Mouse (Mus musculus): ENCODE measurements at regions not wholly inside any gene's neighbourhood (a gene's known extent, or its start where the extent isn't known, plus 50 kb on each side); places are given as distances from the start of the nearest gene placed in this dataset.

DNA sequence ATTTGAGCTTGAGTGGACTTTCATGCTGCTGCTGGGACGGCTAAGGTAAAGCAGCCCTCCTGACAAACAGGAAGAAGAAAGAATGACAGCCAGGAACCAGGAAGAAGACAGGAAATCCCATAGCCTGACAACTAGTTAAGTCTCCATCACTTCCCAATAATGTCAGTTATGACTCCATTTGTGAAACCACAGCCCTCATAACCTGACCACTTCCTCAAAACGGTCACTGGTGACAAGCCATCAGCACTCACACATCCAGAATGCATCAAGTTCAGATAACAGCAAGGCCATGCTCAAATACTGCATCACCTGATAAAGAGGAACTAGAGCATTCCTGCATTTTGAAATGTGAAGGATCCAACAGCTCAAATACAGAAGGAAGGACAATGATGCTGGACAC lies 288.3 kb downstream of the Zfp706 start:
- DNase-seq: no peak

DNA sequence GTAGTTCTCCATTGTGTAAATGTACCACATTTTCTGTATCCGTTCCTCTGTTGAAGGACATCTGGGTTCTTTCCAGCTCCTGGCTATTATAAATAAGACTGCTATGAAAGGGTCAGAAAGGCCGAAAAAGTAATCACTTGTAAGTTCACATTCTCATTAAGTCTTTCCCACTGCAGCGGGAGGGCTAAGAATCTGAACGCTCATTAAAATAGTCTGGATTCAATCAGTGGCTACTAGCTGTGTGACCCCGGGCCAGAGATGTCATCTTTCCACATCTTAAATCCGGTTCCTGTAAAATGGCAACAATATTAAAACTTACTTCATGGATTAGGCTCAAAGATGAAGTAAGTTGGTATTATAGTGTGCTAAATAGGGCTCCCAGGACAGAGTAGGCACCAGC lies 289.7 kb downstream of the Zfp706 start:
- DNase-seq: peak in 1 of 2 experiments; percentile 43

DNA sequence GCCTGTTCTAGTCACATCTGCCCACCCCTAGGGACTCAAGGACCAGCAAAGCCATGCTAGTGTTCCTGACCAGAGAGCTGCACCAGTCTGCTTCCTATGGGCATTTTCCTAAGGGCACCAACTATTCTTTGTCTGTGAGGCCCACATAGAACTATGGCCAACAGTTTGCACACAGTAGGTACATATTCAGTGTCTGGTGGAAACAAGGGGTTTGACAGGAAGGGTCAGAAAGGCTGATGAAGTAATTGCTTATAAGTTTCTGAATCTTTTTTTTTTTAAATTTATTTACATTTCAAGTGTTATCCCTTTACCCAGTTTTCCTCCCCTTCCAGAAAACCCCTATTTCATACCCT lies 290.9 kb downstream of the Zfp706 start:
- no peak for DNase-seq

DNA sequence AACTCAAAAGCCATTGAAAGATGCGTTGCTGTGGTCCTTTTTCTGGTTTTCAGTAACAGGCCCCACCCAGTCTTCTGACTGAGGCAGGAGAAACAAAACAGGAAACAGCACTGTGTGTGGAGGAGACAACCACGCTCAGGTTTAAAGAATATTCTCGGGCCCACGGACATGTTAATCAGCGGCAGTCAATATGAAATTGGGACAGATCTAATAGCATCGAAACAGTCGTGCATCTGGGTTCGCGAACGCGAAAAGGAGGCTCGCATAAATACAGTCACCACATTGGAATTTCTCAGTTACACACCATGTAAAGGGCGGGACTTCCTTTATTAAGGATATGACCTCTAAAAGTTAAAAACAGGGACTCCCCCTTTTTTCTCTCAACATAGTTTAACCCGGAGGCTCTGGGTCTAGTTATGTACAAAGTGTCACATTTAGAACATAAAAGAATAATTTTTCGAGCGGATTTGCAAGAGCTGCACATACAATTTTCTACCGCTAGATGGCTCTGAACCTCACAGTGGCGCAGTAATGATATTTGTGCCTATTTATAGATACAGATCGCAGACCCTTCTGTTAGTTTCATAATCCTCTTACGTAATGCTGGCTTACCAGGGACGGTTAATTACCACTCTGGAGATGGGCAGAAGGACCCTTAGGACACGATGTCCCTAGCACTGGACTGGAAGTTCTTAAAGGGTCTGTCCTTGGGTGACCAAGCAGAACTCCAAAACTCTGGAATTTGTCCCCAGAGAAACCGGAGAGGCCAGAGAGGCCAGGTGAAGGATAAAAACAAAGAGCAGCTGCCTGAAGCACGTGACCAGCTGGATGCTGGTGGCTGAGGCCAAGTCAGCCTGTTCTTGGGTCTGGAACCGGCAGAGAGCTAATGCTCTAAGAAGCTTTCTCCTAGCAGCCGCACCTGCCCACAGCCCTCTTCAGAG lies 291.6 kb downstream of the Zfp706 start:
- DNase-seq: peak; percentile 91 to 92

DNA sequence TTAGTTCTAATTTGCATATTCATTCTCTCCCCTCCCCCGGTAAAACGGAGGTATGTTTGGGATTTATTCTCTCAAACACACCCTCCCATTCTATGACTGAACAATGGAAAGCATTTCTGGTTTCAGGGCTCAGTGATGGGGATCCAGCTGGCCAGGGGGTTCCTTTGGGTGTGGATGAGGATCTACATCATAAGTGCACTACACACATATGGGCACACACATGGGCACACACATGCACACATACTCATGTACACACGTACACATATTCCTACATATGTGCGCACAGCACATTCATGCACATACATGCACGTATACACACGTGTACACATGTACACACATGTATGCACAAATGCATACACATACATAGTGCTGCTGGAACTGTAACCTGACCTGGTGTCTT lies 292.4 kb downstream of the Zfp706 start:
- DNase-seq: no peak

DNA sequence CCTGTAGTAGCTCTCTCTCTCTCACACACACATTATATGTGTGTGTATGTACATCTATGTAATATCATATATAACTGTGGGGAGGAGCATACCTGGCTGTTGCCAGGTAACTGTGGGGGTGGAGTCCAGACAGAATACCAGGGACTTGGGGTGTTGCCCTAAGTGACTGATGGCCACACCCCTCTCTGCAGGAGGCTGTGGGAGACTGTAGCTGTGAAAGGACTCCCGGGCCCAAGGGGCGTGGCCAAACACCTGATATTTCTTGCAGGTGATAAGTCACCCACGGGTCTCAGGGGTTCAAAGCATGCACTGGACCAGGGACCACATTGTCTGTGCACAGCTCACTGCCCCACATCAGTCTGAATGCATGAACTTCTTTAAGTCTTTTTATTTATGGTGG lies 297.8 kb downstream of the Zfp706 start:
- no peak for DNase-seq

DNA sequence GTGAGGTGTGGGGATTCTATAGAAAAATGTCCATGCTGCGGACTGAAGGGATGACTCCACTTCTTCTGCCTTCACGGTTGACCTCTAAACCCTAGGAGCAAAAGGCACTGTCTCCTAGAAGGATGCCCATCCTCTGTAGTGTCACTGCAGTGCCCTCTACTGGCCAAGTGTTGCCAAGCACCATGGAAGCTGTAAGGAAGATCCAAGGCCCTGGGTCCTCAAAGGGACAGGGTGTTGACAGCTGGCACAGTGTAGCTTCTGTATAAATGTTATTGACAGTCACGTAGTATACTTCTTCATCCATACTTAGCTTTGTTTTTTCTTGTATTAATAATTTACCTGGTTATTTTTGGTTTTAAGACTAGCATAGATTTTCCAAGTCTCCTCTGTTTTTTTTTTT lies 299.1 kb downstream of the Zfp706 start:
- peak; percentile 64 to 89 for DNase-seq

DNA sequence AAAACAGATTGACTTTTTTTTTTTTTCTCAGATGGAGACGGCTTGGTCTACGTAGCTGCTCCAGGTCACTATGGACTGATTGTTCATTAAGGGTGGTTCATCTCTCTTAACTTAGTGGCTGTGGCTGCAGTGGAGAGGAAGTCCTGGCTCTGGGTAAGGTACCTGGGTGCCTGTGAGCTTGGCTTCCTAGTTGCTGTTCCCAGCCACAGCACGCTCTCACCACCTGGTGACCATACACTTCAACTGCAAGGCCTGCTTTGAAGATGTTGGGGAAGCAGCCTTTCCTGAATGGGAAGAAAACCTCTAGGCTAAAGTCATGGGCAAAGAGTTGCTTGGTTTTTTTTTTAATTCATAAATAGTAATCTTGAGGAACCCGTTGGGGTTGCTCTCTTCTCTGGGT lies 301.6 kb downstream of the Zfp706 start:
- DNase-seq: peak; percentile 60 to 74

DNA sequence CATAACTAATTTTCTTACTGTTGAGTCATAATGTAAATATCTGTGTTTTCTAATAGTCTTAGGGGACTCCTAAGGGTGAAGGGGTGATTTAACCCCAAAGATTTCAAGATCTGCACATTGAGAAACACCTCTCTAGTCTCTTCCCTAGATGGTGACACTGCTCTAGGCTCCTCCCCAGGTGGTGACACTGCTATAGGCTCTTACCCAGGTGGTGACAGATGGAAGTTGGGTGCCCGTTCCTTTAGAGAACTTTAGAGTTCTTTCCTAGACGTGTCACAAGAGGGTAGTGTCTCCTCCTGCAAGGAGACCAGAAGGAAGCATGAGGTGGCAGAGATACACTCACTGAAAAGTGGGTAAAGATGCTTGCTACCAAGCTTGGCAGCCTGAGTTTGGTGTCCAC lies 302.2 kb downstream of the Zfp706 start:
- no peak for DNase-seq

DNA sequence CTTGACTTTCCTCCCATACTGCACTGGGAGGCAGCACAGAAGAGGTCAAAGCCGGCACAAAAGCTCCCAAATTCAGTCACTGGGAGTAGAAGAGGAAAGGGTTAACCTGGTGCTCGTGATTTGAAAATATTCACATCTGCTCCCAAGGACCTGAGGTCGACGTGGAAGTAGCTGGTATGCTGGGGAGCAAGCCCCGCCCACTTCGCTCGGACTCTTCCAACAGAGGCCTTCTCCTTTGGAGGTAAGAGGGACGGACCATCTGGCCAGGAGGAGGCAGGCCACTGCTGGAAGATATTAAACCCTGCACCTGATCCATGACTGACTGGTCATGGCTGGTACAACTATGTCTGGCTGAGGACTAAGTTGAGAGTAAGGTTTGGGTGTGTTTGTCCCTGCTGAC lies 305.7 kb downstream of the Zfp706 start:
- DNase-seq: no peak

DNA sequence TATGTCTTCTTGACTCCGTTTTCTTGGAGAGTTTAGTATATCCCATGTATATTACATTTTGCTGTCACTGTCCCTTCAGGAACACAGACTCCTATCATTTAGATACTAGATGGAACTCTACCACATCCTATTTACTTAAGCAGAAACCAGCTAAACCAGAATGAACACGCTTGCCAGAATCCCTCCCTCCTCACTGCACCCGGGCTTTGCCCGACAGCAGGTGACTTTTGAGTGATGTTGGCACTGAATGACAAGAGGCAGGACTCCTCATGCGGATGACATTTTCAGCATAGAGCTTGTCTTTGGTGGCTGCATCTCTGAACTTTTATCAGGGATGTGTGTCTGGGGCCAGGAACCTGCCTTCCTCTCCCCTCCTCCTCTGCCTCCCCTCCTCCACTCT lies 307.4 kb downstream of the Zfp706 start:
- no peak for DNase-seq

DNA sequence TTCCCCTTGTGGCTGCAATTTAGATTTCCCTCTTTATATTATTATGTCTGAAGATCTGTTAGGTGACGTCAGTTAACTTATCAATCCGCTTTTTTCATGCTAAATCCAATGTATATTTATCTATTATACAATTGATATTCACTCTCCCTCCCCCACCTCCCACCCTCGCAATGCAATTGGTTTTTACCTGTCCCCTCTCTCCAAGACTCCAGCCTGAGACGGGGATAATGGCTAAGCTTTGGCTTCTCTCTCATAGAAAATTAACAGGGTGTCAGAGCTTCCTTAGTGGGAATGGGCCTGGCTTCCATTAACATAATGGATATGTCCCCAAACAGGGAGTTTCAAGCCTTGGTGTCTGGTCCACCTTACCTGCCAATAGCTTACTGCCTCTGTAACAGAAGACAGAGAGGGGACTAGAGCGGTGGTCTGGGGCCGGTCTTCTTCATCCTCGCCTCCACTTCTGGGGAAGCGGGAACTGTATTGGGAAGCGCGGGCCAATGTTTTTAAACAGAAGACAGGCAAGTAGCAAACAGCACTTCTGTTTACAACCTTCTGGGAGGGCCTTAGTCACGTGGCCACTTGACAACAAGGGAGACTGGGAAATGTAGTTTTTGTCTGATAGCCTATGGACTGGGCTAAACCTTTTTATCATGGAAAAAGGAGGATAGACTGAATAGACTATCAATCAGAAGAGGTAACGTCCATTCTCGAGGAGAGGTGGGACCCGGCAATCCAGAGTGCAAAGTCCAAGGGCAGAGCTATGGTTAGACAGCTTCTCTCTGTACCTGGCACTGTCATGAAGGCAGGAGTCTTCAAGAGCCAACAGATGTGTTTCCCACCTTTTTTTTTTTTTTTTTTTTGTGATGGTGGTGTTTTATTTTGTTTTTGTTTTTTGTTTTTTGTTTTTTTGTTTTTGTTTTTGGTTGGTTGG lies 312.1 kb downstream of the Zfp706 start:
- DNase-seq: peak; percentile 44 to 62

DNA sequence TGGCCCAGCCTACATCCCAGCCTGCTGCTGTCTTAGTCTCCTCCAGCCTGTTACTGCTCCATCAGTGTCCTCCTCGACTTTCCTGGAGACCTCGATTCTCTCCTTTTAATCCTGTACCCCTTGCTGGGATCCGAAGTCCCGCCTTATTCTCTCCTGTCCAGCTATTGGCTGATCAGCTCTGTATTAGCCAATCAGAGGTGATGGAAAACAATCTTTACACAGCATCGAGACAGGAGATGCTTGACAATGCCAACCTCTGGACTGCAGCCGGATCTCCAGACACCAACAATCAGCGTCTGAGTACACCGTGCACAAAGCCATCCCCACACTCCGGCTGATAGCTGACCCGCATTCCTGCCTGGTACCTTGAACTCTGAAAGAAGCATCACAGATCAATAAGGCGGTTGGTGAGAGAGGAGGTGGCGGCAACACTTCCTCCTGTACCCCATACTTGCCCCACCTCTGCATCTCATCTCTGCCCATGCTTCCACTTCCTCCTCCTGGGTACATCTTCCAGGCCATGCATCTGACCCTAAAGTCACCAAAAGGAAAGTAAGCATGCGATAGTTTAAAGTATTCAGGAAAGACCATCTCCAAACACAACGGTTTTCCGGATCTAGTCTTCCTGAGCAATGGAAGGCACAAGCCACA lies 316.4 kb downstream of the Zfp706 start:
- no peak for DNase-seq

DNA sequence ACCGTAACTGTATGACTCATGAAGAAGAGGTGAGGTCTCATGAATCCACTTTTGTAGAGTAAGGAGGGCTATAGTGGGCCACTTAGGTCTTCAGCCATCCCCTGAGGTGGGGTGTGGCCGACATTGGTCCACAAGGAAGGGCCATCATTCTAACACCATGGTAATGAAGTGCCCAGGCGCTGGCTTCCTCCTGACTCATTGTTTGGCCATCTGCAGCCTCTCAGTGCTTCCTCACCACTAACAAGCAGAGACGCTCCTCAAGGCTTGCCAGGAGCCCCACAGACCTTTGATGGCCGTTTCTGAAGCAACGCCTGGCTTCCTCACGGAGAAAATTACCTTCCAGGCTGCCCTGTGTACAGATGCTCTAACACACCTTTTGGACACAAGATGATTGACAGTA lies 317.7 kb downstream of the Zfp706 start:
- DNase-seq: no peak

DNA sequence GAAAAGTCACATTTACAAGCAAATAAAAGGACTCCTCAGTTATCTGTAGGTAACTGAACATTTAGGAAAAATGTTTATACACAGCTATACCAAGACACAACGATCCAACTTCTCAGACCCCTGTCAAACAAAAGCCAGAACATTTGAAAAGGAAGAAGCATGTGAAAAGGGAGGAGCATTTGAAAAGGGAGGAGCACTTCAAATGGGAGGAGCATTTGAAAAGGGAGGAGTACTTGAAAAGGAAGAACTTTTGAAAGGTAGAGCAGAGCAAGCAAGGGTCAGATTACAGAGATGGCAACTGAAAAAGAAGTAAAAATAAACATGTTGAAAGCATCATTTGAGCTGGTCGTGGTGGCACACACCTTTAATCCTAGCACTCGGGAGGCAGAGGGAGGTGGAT lies 318.3 kb downstream of the Zfp706 start:
- DNase-seq: no peak

DNA sequence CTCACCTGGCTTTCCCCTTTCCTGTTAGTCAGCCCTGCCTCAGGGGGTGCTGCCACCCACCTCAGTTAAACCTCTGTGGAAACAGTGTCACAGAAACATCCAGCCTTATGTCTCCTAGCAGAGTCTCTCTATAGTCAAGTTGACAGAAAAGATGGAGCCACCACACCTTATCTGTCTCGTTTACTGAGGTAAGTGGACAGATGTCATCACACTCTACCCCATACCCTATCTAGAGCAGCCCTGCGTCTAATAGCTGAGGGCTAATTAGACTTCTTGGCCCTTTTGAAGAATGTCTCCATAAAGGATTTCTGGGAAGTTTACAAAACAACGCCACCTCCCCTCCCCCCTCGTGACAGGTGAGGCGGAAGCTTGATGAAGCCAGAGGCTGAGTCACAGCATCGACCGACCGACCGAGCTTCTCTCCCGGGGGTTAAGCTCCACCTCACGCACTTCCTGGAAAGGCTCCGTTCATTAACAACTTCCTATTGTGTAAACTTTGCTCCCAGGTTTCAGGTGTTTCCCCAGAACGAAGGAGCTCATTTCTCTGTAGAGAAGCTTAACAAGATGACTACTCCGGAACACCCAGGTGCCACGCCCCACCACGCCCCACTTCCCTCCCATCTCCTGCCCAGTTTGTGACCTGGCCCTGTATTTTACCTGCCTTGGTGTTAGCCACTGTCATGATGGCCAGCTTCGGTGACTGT lies 319.4 kb downstream of the Zfp706 start:
- DNase-seq: no peak

DNA sequence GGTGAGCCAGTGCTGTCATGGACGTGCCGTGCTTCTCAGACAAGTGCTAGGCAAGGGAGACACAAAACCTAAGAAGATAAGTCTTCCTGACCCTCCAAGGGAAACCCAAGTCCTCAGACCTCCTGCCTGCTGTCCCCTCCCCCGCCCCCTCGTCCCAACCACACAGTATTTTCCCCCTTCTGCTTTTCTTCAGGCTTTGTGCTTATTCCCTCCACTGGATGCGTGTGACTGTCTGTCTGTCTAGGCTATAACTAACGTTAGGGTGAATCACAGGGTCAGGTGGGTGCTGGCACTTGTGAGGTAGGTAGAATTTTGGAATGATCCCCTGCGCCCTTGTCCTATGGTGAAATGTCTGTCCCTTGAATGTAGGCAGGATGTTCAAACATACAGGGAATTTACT lies 322.9 kb downstream of the Zfp706 start:
- DNase-seq: no peak

DNA sequence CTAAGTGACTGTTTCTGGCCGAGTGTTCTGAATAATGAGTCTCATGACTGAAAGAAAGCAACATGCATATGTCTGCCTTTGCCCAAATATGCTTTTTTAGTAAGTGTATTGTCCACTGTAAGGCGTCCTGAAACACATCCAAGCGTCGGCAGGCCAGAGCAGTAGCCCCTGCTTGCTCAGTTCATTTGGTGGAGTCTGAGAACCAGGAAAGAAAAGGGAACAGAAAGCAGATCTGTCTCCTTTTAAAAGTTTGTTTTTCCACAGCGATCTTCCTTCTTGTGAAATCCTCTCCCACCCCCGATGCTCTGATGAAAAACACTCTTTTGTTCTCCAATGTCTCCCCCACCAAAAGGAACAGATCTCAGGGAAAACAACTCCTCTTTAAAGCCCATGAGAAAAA lies 324.7 kb downstream of the Zfp706 start:
- no peak for DNase-seq

DNA sequence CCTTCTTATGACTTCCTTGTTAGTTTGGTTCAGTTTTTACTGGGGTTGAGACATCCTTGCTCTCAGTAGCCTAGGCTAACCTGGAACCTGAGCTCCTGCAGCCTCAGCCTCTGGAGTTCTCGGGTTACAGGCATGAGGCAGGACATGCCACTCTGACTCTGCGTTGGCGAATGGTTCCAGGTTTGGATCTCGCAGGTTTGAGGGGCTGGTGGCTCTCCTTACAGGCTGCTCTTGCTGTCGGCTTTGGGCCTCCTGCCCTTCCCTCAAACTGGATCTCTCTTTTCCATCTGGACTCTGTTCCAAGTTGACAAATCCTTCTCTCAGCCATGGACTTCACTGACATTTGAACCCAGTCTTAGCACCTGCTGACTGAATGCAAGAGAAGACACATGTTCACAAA lies 325.4 kb downstream of the Zfp706 start:
- no peak for DNase-seq

DNA sequence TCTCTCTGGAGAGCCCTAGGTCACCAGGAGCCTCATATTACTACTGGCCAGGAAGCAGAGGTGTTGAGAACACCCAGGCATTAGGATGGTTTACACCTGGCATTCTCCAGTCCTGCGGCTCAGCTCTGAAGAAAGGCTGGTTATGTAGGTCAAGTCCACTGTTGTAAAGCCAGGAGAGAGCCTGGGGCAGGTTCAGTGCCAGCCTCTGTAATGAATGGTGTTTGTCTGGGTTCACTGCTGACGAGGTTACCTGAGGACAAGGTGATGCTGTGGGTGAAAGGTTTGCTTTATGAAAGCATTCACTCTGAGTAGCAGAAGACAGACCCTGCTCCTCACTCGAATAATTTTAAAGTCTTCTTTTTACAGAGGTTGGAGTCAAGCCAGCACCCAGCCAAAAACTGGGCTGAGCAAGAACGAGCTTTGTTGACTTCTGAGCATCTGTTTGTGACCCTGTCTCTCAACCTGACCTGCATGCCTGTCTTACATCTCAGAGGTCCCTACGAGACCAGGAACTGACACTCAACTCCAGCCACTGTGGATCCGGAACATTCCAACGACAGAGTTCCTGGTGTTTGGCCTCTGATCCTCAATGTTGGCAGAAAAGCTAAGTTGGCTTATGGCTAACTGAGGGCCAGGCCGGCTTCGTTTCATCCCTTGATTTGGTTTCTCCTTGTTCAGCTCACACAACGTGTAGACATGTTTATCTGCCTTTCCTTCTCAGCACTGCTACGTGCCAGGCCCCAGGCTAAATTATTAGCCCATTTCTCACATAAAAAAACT lies 327.0 kb downstream of the Zfp706 start:
- DNase-seq: peak; percentile 36 to 52

DNA sequence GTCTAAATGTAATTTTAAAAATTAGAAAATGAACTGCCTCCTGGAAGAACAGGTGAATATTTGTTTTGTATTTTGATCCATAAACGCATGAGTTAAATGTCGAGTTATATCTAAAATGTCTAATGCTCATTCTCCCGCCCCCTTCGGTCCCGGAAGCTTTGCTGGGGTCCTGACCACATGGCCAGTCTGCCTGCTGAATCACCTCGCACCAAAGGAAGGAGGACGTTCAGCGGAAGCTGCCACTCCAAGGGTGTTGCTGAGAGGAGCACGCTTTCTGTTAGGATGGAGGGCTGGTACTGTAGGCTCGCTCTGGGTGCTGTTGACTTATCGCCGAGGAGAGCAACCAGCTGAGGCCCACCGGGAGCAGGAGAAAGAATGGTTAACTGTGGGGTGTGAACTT lies 328.0 kb downstream of the Zfp706 start:
- no peak for DNase-seq

DNA sequence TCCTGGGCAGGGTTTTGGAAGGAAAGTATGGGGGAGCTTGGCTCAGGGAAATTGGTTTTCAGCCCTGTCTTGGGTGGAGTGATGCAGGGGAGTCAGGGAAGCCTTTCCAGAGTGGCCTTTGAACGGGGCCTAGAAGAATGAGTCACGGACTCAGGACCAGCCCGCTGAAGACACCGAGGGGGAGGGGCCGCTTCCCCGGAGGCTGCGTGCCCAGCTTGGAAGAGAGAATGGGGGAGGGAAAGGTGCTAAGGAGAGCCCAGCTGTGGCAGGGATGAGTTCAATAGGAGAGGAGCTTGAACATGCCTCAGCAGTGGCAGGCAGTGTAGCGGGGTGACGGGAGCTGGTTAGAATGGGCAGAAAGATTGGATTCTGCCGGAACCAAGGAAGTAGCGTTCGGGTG lies 337.8 kb downstream of the Zfp706 start:
- no peak for DNase-seq
